Mouse (Mus musculus): ENCODE measurements at regions not wholly inside any gene's neighbourhood (a gene's known extent, or its start where the extent isn't known, plus 50 kb on each side); places are given as distances from the start of the nearest gene placed in this dataset.

GRCm38 (mm10) chr5:43115507-43115906, 117.5 kb upstream of the Cpeb2 start:
- H3K27ac ChIP-seq (ENCODE audit: poor library complexity, severe bottlenecking): no peak overlapping the region
- 88% methylated on average over 3 of the region's 3 CpGs for WGBS
- H3K4me3 ChIP-seq: no peak overlapping the region
- ATAC-seq (ENCODE audit: insufficient number of reproducible peaks, low FRiP score): no peak
- H3K9ac ChIP-seq: no peak overlapping the region
- peaks cover 17% of the 10 kb centered on the region for H3K4me1 ChIP-seq (replicated peaks)
- H3K4me2 ChIP-seq: no peak overlapping the region
- peaks cover 11% of the 10 kb centered on the region; the same call in 1 of the 2 replicates for H3K27me3 ChIP-seq (replicated peaks)
- no peaks in the 10 kb centered on the region for H3K36me3 ChIP-seq
- no peaks in the 10 kb centered on the region for H3K9me3 ChIP-seq (replicated peaks)

- H3K9ac ChIP-seq: no peak overlapping the region
- H3K4me2 ChIP-seq: no peak overlapping the region
- ATAC-seq (ENCODE audit: insufficient number of reproducible peaks, low FRiP score): no peak
- H3K4me1 ChIP-seq (replicated peaks): peaks cover 10% of the 10 kb centered on the region
- H3K4me3 ChIP-seq: no peak overlapping the region
- H3K9me3 ChIP-seq (replicated peaks): no peaks in the 10 kb centered on the region
- H3K27ac ChIP-seq (ENCODE audit: poor library complexity, severe bottlenecking): no peak overlapping the region
- no peaks in the 10 kb centered on the region for H3K36me3 ChIP-seq
- WGBS: 66% methylated on average over 7 of the region's 7 CpGs
- peaks cover 11% of the 10 kb centered on the region; the same call in 1 of the 2 replicates for H3K27me3 ChIP-seq (replicated peaks)
Observed at GRCm38 (mm10) chr5:43116821-43117220, 116.1 kb upstream of the Cpeb2 start.

- H3K9me3 ChIP-seq (replicated peaks): no peaks in the 10 kb centered on the region
- no peak overlapping the region for H3K27ac ChIP-seq (ENCODE audit: poor library complexity, severe bottlenecking)
- H3K4me1 ChIP-seq (replicated peaks): no peaks in the 10 kb centered on the region
- no peak overlapping the region for H3K4me3 ChIP-seq
- H3K27me3 ChIP-seq (replicated peaks): peaks cover 15% of the 10 kb centered on the region
- WGBS: 47% methylated on average over 2 of the region's 2 CpGs
- ATAC-seq (ENCODE audit: insufficient number of reproducible peaks, low FRiP score): no peak
- no peak overlapping the region for H3K9ac ChIP-seq
- H3K4me2 ChIP-seq: no peak overlapping the region
- H3K36me3 ChIP-seq: no peaks in the 10 kb centered on the region
Observed at GRCm38 (mm10) chr5:43121065-43121464, 111.9 kb upstream of the Cpeb2 start.

DNA sequence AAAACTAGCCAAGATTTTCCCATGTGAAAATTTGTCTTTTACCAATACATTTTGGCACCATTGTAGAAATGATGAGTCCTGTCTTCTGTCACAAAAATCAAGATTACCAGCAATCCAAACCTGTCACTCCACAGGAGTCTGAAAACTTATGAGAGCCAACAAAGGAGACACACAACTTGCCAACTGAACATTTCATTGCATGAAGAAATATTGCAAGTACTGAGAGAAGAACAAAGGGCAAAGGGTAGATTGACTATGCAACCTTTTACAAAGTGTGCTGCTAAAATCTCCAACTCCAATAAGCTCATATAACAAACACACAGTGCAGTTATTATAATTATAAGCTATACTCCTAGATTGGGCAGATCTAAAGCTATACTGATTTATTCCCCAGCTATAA, 108.7 kb upstream of the Cpeb2 start:
- Histone ChIP-seq H3K4me1 (replicated peaks) (no peaks in the 10 kb centered on the region), H3K27ac (ENCODE audit: poor library complexity, severe bottlenecking) (no peak overlapping the region), H3K36me3 (no peaks in the 10 kb centered on the region), H3K4me2 (no peak overlapping the region), H3K27me3 (replicated peaks) (peaks cover 8% of the 10 kb centered on the region; the same call in 1 of the 2 replicates), H3K4me3 (no peak overlapping the region), H3K9me3 (replicated peaks) (no peaks in the 10 kb centered on the region), H3K9ac (no peak overlapping the region)
- ATAC-seq (ENCODE audit: insufficient number of reproducible peaks, low FRiP score): no peak

- no peak for ATAC-seq (ENCODE audit: insufficient number of reproducible peaks, low FRiP score)
- no peak overlapping the region for H3K4me2 ChIP-seq
- no peak overlapping the region for H3K4me3 ChIP-seq
- H3K27me3 ChIP-seq (replicated peaks): peaks cover 8% of the 10 kb centered on the region; the same call in 1 of the 2 replicates
- no peak overlapping the region for H3K27ac ChIP-seq (ENCODE audit: poor library complexity, severe bottlenecking)
- no peaks in the 10 kb centered on the region for H3K36me3 ChIP-seq
- H3K9ac ChIP-seq: no peak overlapping the region
- WGBS: 78% methylated on average over 3 of the region's 3 CpGs
- no peaks in the 10 kb centered on the region for H3K9me3 ChIP-seq (replicated peaks)
- no peaks in the 10 kb centered on the region for H3K4me1 ChIP-seq (replicated peaks)
Observed at GRCm38 (mm10) chr5:43125774-43126536, 107.0 kb upstream of the Cpeb2 start.

DNA sequence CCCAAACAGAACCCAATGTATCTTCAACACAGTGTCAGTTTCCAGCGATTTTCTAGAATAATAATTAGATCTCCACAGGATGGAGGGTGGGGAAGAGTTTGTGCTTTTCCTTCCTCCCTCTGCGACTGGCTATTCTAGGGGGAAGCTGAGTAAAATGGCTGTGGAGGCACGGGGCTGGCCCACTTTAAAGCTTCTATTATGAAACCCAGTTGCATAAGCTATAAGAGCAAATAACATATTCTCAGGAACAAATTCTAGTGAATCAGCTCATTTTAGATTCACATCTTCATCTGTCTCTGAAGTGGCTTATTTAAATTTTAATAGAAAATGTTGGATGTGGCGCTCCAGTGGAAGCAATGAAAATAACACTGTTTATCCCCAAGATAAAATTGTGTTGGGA, 102.6 kb upstream of the Cpeb2 start:
- Histone ChIP-seq H3K27ac (ENCODE audit: poor library complexity, severe bottlenecking) (no peak overlapping the region), H3K36me3 (no peaks in the 10 kb centered on the region), H3K4me1 (replicated peaks) (no peaks in the 10 kb centered on the region), H3K4me2 (no peak overlapping the region), H3K9ac (no peak overlapping the region), H3K4me3 (no peak overlapping the region), H3K27me3 (replicated peaks) (0 out of 2 replicates have a peak, but pooled peaks cover under 1% of the 10 kb centered on the region), H3K9me3 (replicated peaks) (no peaks in the 10 kb centered on the region)
- no peak for ATAC-seq (ENCODE audit: insufficient number of reproducible peaks, low FRiP score)
- whole genome bisulfite sequencing: 74% methylated on average over 4 of the region's 4 CpGs

- H3K9ac ChIP-seq: no peak overlapping the region
- WGBS: 80% methylated on average over 5 of the region's 5 CpGs
- no peak for ATAC-seq (ENCODE audit: insufficient number of reproducible peaks, low FRiP score)
- H3K4me3 ChIP-seq: no peak overlapping the region
- H3K4me2 ChIP-seq: no peak overlapping the region
- H3K36me3 ChIP-seq: no peaks in the 10 kb centered on the region
- no peaks in the 10 kb centered on the region for H3K27me3 ChIP-seq (replicated peaks)
- H3K4me1 ChIP-seq (replicated peaks): no peaks in the 10 kb centered on the region
- H3K27ac ChIP-seq (ENCODE audit: poor library complexity, severe bottlenecking): no peak overlapping the region
- no peaks in the 10 kb centered on the region for H3K9me3 ChIP-seq (replicated peaks)
Observed at GRCm38 (mm10) chr5:43130901-43131557, 101.9 kb upstream of the Cpeb2 start.

GRCm38 (mm10) chr5:43133672-43134071, 99.3 kb upstream of the Cpeb2 start:
- ATAC-seq (ENCODE audit: insufficient number of reproducible peaks, low FRiP score): no peak
- WGBS: 81% methylated on average over 3 of the region's 3 CpGs

DNA sequence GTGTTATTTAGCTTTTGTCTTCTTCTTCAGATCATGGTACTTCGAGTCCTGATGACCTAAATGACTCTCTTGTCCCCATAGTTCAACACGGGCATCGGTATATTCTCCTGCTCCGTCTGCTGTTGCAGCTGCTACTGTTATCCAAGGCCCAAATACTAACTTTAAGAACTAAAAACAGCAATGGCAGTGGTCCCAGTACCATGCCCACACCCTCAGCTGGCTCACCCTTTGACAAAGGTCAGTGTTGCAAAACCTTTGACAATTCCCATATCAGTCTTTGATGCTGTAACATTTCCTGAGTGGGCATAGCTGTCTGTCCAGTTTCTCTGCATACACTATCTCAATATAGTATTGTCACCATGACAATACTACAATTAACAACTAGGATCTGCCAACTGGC, 96.8 kb upstream of the Cpeb2 start:
- ATAC-seq (ENCODE audit: insufficient number of reproducible peaks, low FRiP score): no peak
- no peaks in the 10 kb centered on the region for H3K9me3 ChIP-seq (replicated peaks)
- WGBS: 78% methylated on average over 4 of the region's 4 CpGs
- no peak overlapping the region for H3K27ac ChIP-seq (ENCODE audit: poor library complexity, severe bottlenecking)
- no peak overlapping the region for H3K4me2 ChIP-seq
- no peak overlapping the region for H3K9ac ChIP-seq
- no peaks in the 10 kb centered on the region for H3K27me3 ChIP-seq (replicated peaks)
- H3K36me3 ChIP-seq: no peaks in the 10 kb centered on the region
- H3K4me1 ChIP-seq (replicated peaks): no peaks in the 10 kb centered on the region
- no peak overlapping the region for H3K4me3 ChIP-seq

More at GRCm38 (mm10) chr5:43133672-43134071, 99.3 kb upstream of the Cpeb2 start:
- no peaks in the 10 kb centered on the region for H3K9me3 ChIP-seq (replicated peaks)
- no peaks in the 10 kb centered on the region for H3K4me1 ChIP-seq (replicated peaks)
- no peak overlapping the region for H3K9ac ChIP-seq
- H3K27ac ChIP-seq (ENCODE audit: poor library complexity, severe bottlenecking): no peak overlapping the region
- H3K4me3 ChIP-seq: no peak overlapping the region
- no peaks in the 10 kb centered on the region for H3K27me3 ChIP-seq (replicated peaks)
- H3K36me3 ChIP-seq: no peaks in the 10 kb centered on the region
- no peak overlapping the region for H3K4me2 ChIP-seq

GRCm38 (mm10) chr5:43137777-43138176, 95.2 kb upstream of the Cpeb2 start:
- 76% methylated on average over 5 of the region's 5 CpGs for WGBS
- no peak overlapping the region for H3K9ac ChIP-seq
- ATAC-seq (ENCODE audit: insufficient number of reproducible peaks, low FRiP score): no peak
- no peaks in the 10 kb centered on the region for H3K36me3 ChIP-seq
- H3K27ac ChIP-seq (ENCODE audit: poor library complexity, severe bottlenecking): no peak overlapping the region
- no peak overlapping the region for H3K4me2 ChIP-seq
- H3K27me3 ChIP-seq (replicated peaks): no peaks in the 10 kb centered on the region
- no peaks in the 10 kb centered on the region for H3K4me1 ChIP-seq (replicated peaks)
- no peak overlapping the region for H3K4me3 ChIP-seq
- no peaks in the 10 kb centered on the region for H3K9me3 ChIP-seq (replicated peaks)

DNA sequence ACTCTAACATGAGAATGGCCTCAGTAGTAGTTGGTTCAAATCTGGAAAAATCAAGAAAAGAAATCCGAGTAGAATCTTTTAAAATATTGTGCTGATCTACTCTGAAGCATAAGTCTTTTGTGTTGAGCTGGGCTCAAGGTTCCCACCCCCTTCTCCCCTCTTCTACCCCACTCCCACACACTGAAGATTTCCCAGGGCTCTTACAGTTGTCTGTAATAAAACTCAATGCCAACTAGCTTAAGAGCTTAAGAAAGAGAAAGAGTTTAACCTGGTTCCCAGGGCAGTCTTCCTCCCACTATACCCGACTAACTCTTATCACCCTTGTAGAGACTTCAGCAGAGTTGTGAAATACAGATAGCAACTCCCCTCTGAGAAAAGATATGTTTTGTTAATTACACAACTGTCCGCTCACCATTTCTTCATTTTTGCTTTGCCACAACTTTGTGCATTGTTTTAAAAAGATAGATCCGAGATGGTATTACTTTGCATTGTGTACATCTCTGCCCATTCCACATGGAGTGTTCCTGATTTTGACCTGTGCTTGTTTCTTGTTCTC, 94.0 kb upstream of the Cpeb2 start:
- H3K4me1 ChIP-seq (replicated peaks): no peaks in the 10 kb centered on the region
- no peak for ATAC-seq (ENCODE audit: insufficient number of reproducible peaks, low FRiP score)
- H3K4me2 ChIP-seq: no peak overlapping the region
- H3K9ac ChIP-seq: no peak overlapping the region
- no peaks in the 10 kb centered on the region for H3K9me3 ChIP-seq (replicated peaks)
- WGBS: 69% methylated on average over 4 of the region's 4 CpGs
- H3K27me3 ChIP-seq (replicated peaks): no peaks in the 10 kb centered on the region
- no peak overlapping the region for H3K4me3 ChIP-seq
- no peaks in the 10 kb centered on the region for H3K36me3 ChIP-seq
- H3K27ac ChIP-seq (ENCODE audit: poor library complexity, severe bottlenecking): no peak overlapping the region

Data from heart, embryonic 12.5 days (tissue).